Mouse (Mus musculus): ENCODE data around the gene Gm15217.

Gene Gm15217

DNA sequence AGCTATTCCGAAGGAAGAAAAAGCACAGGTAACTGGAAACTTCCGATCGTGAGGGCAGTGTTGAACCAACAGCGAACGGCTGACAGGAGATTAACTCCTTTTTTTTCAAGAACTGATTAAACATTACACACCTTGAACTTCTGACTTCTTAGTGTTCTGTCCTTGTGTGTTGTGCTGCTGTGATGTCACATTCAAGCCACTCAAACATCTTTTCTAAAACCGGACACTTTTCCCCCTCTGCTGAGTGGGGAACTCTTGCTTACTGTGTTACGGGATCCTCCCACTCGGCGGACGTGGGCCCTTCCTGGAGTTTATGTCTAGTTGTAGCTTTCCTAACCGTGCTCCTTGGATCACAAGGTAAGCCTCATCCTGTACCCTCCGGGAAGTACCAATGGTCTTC lies at the start of gene Gm15217:
Gene Gm15217, plus strand, starts transcription at position 130 of the 400 bp plus-strand sequence.
- DNase-seq (ENCODE audit: low spot score) = no peak

DNA sequence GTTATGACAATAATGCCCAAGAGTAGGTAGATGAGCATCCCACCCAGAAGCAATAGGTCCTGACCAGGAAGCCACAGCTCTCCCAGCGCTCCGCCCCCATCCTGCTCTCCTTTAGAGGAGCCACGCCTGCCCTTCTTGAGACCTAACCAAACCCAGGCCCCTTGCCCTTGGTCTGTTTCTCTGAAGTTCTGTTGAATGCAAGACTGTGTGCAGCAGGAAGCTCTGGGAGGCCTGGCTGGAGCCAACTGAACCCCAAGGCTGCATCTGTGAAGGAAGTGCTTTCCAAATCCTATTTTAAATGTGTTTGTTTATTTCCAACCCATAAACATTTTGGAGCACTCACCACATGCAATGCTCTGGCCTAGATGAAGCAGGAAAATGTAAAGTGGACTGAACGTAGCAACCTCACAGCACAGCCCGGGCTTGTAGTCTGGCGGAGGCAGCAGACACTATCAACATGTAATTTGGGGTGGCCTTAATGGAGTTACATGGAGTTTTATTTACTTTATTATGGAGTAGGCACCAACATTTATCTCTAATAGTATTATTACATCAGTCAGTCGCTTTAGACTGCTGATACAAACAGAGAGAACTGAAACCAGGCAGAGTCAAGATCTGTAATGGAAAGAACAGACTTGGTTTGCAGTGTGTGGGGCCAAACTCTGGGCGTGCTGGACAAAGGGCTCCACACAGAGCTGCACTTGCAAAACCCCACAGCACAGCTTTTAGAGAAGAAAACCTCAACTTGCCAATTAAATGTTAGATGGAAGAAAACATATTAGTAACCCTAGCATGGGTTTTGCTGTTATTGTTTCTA lies 45.6 kb upstream of the Gm15217 start:
- DNase-seq (ENCODE audit: low spot score) = no peak

DNA sequence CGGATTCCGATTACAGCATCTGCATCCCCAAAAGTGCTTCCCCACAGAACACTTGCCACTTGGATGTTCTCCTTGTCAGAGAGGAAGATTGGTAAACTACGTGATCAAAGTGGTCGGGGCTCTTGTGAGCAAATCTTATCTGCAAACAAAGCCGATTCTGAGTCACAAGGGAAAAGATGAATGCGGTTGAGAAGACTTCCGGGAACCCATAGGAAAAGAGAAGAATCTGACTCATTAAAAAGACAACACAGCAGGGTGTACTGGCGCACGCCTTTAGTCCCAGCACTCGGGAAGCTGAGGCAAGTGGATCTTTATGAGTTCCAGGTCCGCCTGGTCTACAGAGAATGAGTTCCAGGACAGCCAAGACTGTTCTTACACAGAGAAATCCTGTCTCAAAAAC lies 40.4 kb upstream of the Gm15217 start:
- no peak for DNase-seq (ENCODE audit: low spot score)

DNA sequence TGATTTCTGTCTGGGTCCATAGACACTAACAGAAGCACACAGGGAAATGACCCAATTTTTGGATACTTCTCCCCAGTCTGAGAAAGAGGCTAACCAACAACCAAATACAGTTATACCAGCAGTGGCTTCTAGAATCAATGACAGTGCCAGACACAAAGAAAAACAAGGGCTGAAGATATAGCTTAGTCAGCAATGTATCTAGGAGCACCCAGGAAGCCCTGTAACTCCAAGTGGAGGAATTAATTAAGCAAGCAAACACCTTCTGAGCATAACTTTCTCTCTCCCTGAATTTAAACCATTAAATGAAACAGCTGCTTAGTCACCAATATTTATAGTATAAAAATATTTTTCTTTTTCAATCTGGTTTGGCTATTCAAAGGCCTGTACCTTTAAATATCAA lies 34.5 kb upstream of the Gm15217 start:
- DNase-seq (ENCODE audit: low spot score) = no peak

DNA sequence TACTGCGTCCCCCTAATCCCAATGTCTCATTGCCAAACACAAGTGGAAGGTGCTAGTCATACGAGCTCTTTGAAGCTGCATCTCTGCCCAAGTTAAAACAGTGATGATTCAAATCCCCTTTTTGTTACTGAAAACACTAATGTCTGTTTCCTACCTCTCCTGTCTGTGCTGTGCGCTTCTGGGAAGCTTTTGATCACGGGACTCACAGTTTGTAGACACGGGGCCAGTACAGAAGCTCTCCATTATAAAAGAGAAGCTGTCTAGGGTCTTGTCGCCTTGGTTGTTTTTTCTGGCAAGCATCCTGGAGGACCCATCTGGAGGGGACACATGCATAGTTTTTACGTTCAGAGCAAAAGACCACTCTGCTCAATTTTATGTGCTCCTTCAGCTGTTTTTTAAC lies 21.9 kb upstream of the Gm15217 start:
- DNase-seq (ENCODE audit: low spot score) = no peak

DNA sequence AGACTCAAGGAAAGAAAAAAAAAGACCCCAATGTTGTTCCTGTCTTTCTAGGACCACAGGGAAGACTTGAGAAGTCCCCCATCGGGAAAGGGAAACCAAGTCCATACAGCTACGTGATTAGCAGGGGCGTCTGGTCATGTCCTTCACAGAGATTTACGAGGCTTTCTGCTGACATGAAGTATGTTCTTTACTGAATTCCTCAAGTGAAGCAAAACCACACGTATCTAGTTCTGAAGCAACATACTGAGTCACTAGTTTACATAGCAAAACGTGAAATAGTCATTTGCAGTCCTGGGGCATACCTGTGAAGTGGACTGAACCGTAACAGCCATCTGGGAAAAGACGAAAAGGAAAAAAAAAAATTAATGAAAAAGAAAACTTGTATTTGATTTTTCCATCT lies 21.5 kb upstream of the Gm15217 start:
- DNase-seq (ENCODE audit: low spot score) = no peak

DNA sequence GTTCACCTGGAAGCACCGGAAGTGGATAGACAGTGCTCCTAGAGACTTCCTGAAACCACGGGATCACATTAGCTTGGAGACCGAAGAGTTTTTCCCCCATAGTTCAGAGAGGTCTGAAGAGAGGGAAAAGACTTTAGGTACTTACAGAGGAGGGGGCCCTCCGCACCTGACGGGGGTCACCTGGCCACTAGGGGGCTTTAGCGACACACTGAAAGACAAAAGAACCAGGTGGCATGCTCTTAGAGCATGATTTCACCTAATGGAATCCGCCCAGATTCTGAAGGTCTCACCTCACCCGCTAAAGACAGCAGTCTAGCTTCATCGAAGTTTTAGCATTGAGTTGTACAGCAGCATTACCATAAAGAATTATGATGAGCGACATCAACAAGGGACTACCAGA lies 16.0 kb upstream of the Gm15217 start:
- no peak for DNase-seq (ENCODE audit: low spot score)

DNA sequence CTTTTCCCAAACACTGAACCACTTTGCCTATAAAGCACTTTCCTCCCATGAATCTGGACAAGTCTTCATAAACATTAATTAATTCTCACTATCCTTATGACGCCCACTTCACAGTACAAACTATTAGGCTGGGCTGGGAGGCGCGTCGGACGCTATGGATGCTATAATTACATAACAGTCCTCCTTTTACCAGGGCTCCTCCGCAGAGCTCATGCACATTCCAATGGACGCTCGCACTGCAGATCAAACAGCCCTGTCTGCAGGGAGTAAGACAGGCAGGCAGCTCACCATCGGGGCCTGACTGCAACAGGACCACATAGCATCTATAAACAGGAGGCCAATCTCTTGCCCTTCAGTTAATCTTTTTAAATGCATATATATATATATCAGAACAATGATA lies 6.8 kb upstream of the Gm15217 start:
- no peak for DNase-seq (ENCODE audit: low spot score)

DNA sequence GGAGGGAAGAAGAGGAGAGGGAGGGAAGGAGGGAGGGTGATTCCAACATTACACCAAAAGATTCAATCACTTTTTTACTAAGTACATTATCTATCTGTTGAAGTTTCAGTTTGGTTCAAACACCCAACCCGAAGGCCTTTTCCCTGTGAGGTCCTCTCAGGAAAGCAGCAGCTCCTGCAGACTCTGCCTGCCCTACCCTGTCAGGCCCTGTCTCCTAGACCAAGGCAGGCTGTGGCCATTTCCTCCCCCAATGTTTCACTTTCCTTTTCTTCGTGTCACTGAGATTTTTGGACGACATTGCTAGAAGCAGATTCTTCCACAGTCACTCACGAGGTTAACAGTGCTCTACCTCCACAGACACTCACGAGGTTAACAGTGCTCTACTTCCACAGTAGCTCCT lies 3.4 kb upstream of the Gm15217 start:
- no peak for DNase-seq (ENCODE audit: low spot score)

DNA sequence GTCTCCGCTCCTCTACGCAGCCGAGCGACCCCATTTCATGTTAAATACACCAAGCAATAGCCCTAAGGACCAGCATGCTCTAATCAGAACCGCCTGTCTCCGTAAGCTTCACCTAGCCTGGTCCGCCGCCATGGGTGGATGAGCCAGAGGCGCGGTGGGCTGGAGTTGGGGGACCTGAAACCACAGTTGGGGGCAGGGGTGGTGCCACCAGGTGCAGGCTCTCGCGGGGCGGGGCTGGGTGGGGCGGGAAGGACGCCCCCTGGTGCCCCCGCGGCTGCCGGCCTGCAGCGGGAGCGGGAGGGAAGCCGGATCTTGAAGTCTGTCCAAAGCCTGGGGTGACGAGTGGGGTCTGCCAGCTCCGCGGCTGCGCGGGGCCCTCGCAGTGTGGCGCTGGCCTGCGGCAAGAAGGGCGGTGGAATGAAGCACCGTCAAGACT lies 1.1 kb downstream of the Gm15217 start:
- no peak for DNase-seq (ENCODE audit: low spot score)

DNA sequence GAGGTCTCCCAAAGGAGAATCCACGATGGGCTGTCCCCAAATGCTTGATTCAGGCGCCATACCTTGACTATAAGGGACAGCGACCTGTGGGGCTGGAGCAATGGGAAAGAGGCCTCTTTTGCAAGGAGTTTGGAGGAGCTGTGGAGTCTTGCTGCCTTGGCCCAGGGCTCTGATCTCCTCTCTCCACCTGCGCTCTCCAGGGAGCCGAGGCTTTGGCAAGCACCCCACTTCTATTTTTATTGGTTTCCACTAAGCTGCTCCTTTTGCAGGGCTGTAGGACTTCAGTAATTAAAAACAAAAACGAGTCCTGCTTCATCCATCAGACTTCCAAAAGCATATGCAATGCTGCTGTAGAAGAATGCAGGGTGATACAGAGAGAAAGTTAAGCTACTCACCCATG lies 2.2 kb downstream of the Gm15217 start:
- no peak for DNase-seq (ENCODE audit: low spot score)

DNA sequence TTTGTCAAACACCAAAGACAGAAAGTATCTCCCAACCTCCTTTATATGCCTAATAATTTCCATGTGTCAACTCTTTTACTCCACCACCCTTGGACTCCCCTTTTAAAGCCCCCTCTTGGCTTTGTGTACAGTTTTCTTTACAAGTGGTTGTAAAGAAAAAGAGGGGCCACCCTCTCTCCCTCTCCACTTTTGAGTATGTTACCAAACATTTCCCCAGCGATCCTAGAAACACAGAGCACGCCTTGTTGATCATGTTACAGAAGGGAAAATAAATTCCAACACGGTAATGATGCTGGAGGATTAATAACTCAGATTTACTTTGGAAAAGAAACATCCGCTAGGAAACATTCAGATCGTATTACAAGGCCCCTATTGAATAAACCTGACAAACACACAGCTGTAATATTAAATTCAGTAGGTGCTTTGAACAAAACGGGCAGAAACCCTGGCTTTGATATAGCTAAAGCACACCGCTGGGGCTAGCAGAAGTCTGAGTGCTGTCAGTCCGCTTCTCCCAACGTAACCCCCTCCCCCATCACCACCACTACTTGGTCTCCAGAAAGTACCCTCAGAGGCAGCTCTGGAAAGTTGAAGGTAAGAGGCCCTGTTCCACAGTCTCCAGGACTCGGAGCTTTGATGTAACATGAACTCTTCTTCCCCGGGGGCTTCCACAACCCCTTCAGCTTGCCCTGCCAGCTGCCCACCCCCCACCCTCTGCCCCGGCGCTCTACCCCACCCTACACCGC lies 5.9 kb downstream of the Gm15217 start:
- DNase-seq (ENCODE audit: low spot score) = no peak

DNA sequence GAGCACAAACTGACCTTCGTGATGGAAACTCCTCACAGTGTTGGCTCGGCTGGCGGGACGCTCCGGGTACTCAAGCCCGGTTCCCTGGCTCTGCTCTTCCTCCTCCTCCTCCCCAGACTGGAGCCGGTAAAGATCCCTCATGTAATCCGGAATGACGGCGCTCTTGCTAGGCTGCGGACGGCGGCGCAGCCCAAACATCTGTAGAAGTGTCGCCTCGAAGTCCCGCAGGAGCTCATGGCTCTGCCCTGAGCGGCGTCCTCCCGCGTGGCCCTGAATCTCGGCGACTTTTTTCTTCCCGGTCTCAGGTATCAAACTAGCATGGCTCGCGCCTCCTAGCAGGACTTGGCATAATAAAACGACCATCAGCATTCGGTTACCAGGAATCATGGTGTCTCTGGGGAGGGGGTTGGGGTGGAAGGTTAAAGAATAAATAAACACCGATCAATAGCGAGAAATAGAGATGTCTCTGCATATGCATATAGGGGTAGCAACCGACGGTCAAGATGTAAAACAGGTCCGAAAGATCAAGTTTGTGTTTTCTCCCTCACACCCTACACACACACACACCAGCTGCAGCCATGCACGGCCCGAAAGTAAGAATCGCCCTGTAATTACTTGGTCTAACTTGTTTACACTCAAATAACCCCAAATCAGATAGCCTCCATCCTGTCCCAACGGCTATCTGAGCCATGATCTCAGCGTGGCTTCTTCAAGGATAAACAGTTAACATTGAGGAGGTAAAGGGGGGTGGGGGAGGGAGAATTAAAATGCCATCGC lies 6.7 kb downstream of the Gm15217 start:
- DNase-seq (ENCODE audit: low spot score) = no peak

DNA sequence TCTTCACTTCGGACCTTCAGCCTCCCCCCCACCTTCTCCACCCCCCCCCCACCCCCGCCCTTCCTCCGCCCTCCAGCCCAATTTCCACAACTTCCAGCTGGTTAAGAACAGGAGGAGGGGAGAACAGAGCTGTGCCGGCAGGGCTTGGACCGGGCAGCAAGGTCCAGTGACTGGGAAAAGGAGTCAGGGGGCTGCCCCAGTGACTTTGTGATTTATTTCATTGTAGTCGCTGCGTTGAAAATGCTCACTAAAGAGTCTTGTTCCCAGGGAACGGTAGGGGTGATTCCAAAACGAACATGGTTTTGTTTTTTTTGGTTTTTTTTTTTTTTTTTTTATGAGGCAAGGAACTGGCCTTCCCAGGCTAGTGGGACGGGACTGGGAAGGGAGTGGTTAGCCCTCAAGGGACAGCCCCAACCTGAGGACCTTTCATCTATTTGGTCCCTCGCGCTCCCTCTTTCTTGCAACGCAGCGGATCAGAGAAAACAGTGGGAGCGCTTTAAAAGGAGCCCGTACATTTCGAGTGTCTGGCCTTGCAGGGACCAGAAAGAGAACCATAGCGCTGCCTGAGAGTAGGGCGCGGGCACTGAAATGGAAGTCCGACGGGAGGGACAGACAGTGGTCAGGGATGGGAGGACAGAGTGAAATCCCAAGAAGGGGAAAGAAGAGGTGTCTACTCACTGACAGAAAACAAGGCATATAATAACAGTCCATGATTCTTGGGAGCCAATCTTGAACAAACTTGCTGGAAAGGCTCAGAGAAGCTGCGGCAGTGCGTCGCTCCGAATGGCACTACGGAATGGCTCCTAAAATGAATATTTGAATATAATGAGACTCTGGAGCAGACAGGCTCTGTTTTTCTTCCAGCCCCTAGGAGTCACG lies 7.5 kb downstream of the Gm15217 start:
- DNase-seq (ENCODE audit: low spot score) = no peak

DNA sequence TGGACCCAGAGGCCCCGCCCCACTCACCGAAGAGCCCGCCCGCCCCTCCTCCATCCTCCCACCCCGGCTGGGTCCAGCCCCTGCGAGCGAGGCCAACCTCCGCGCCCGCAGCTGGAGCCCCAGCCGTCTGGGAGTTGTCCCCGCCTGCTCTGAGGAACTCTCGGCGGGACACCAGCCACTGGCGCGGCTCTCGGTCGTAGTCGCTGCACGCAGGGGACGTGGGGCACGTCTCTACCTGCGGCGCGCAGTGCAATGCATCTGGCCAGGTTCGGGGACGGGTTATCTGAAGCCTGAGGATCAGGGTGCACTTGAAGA lies 8.1 kb downstream of the Gm15217 start:
- peak; percentile 90 for DNase-seq (ENCODE audit: low spot score)

DNA sequence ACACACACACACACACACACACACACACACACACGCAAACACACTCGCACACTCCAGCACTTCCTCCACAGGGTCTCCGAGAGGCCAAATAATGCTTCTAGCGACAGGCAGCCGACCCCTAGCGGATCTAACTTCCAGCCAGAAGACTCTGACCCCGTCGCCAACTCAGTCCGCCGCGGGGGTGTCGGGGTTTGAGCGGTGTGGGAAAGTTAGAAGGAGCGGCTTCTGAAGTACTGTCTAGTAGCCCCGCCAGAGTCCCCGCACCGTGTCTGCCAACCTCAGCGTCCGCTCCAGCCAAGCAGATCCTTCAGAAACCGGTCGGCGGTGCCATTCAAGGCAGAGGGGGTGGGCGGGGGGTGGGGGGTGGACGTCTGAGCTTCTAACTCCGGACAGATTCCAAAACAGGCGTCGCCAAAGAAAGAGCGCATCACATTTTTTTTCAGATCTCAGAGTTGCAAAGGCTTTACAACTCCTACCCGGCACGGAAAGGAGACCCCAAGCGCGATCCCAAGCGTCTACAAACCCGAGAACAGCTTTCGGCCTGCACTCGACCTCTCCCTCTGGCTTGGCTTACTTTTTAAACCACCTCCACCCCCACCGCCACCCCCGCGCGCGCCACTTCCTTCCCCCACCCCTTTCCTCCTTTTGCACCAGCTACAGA lies 8.7 kb downstream of the Gm15217 start:
- DNase-seq (ENCODE audit: low spot score) = peak; percentile 57

DNA sequence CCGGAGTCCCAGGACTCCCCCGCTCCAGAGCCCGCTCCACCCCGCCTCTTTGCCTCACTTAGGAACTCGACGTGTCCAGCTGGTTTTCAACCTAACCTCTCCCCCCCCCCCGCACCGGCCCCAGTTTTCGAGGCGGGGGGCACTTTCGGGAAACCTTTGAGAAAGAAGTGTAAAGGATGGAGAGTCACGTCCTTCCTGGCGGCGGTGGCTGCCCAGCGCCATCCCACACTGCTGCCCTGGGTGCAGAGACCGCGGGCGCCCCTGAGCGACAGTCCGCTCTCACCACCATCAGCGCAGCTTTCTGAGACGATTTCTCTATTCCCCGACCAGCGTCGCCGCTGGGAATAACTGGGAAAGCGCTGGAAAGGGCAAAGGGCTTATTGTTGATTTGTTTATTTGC lies 9.4 kb downstream of the Gm15217 start:
- no peak for DNase-seq (ENCODE audit: low spot score)

DNA sequence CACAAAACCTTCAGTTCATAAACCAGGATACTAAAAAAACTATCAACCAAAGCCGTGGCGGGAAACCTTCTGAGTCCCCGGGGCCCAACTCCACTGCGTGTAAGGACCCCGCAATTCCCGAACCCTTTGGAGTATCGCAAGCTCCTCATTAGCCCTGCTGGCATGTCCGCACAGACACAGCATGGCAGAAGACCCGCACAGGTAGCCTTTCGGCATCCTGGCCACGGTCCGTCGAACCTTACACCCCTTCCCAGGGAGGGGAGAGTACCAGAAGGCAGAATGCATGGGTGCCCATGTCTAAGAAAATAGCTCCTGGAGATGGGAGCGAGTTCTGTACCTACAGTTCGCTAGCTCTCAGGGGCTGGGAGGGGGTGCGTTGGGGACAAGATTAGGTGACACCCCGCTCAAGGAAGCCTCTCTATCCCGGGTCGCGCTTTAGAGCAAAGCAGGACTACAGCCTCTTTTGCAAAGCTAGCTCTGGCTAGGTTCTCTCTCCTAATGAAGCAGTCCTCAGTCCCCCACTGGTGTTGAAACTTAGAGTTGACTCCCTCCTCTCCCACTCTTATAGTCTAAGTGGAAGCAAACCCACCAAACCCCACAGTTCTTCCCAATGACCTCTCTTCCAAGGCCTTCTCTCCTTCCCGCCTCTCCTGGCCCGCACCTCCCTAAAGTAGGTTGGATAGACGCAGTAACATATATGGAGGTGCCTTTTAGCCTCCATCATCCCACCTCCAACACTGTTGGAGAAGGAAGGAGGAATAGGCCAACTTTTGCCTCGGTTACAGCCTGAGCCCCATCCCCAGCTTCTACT lies 10.4 kb downstream of the Gm15217 start:
- DNase-seq (ENCODE audit: low spot score) = no peak

DNA sequence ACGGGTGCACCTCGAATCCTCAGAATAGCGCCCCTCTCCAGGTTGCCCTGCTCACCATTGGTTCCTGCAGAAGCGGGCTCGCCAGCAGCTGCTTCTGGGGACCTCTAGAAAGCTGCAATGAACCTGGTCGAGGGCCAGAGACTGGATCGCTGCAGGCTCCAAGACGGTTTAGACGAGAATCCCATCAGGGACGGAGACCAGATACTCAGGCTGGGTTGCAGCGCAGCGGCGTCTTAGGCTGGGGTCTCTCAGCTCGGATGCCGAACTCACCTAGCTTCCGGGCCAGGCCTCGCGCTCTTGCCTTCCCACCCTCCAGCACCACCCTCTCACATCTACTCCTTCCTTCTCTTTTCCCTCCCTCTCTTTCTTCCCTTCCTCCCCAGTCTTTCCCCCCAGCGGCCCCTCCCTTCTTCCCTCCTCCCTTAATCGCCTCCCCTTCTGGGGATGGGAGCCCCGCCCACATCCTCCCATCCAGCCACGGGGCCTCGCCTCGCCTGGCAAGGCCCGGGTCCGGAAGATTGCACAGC lies 11.1 kb downstream of the Gm15217 start, which contains the start of gene Bmp4:
Gene Bmp4, minus strand, starts transcription at position 421 of the 527 bp plus-strand sequence.
- peak; percentile 78 for DNase-seq (ENCODE audit: low spot score)

DNA sequence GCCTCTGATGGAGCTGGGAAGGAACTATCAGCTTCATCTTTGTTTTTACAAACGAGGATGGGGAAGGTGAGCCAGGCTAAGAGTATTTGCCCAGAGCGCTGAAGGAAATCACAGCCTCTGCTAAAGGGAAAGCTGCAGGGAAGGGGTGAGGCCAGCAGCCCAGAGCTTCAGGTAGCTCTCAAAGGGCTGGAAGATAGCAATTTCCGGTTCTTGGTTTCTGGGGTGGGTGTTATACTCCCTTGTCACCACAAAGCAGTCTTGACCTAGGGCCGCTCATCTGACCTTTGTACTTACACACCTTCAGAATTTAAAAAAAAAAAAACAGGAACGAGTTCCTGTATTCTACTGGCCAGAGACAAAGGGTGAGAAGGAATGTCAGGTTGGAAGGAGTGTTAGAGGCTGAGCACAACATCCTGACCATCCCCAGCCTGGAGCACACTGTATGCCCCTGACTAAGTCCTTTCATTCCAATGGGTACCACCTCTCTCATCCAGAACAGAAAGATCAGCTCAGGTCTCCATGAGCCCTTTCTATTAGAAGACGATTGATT lies 12.5 kb downstream of the Gm15217 start:
- DNase-seq (ENCODE audit: low spot score) = no peak

Data from urinary bladder, postnatal 14 days (tissue).